Mouse (Mus musculus) fibroblast of lung, adult 2 months (primary cell): ENCODE measurements around the gene Gm29797.

Source experiments
- DNase-seq: peaks from one replicate; pipeline ENCODE4 v3.0.0-alpha.2; 2011; ENCODE audit warnings: low read depth

Gm29797 gene

GRCm38 (mm10) chr2:181673501-181673900 is 16.7 kb downstream of the Gm29797 start:
- no peak for DNase-seq

GRCm38 (mm10) chr2:181674934-181675333 is 18.1 kb downstream of the Gm29797 start:
- no peak for DNase-seq

- DNase-seq, result peak; percentile 43
These were observed 18.6 kb downstream of the Gm29797 start for GRCm38 (mm10) chr2:181675454-181675853.

GRCm38 (mm10) chr2:181676424-181676823 is 19.6 kb downstream of the Gm29797 start:
- no peak for DNase-seq

GRCm38 (mm10) chr2:181677096-181677754 is 20.4 kb downstream of the Gm29797 start:
- DNase-seq, result no peak

GRCm38 (mm10) chr2:181677755-181678098 is 20.9 kb downstream of the Gm29797 start:
- no peak for DNase-seq

GRCm38 (mm10) chr2:181678780-181679179 is 21.9 kb downstream of the Gm29797 start:
- DNase-seq, result peak; percentile 70

GRCm38 (mm10) chr2:181679951-181680715 is 23.3 kb downstream of the Gm29797 start, which contains the start of gene Tcea2:
Tcea2 (plus strand) TSS chr2:181680310.
- no peak for DNase-seq

- DNase-seq, result no peak
These were observed 23.9 kb downstream of the Gm29797 start for GRCm38 (mm10) chr2:181680716-181681117.

- no peak for DNase-seq
These were observed 25.1 kb downstream of the Gm29797 start for GRCm38 (mm10) chr2:181681978-181682377.

GRCm38 (mm10) chr2:181683381-181683780 is 26.5 kb downstream of the Gm29797 start:
- DNase-seq, result no peak

- DNase-seq, result no peak
These were observed 27.9 kb downstream of the Gm29797 start for GRCm38 (mm10) chr2:181684713-181685112.

GRCm38 (mm10) chr2:181685686-181686085 is 28.9 kb downstream of the Gm29797 start:
- no peak for DNase-seq

GRCm38 (mm10) chr2:181687586-181687985 is 30.8 kb downstream of the Gm29797 start:
- no peak for DNase-seq

GRCm38 (mm10) chr2:181689466-181690160 is 32.8 kb downstream of the Gm29797 start:
- no peak for DNase-seq

- no peak for DNase-seq
These were observed 34.2 kb downstream of the Gm29797 start for GRCm38 (mm10) chr2:181691083-181691482.

- DNase-seq, result no peak
These were observed 34.7 kb downstream of the Gm29797 start for GRCm38 (mm10) chr2:181691571-181691970.

- no peak for DNase-seq
These were observed 35.5 kb downstream of the Gm29797 start for GRCm38 (mm10) chr2:181692304-181692703.

- DNase-seq, result peak; percentile 54
These were observed 36.8 kb downstream of the Gm29797 start, which contains the start of gene Rgs19 for GRCm38 (mm10) chr2:181693339-181694280. Rgs19 (minus strand) TSS chr2:181693977.

GRCm38 (mm10) chr2:181694581-181694980 is 37.7 kb downstream of the Gm29797 start:
- DNase-seq, result no peak

- DNase-seq, result no peak
These were observed 38.9 kb downstream of the Gm29797 start for GRCm38 (mm10) chr2:181695776-181696175.
